Mouse (Mus musculus): ENCODE measurements around the gene Spop.

DNA sequence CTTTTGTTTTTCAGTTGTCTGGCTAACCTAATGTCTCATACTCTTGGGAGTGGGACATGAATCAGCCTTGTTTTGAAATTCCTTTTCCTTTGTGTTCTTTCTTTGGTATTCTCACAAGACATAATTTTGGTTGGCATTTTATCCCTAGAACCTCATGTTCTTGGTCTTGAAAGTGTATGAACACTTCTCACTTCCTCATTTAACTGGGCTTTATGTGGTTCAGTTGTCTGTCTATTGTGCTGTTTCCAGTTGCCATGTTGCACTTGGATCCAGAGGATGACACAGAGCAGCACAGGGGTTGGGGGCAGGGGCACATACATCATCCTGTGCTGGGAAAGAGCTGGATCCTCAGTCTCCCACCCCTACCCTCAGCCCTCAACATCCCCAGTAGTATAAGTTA is 2.1 kb downstream of the Spop start:
- no peak for TF ChIP-seq CTCF (IDR thresholded peaks at IDR 0.05; ENCODE audit: extremely low read depth, insufficient read length, insufficient replicate concordance, low read depth, low read length)
- TF ChIP-seq POLR2A (IDR thresholded peaks at IDR 0.05; ENCODE audit: low read depth, low read length) = no peak

All from small intestine, adult 2 months (tissue).